Mouse (Mus musculus) liver, adult 2 months (tissue): ENCODE data around the gene Dupd1.

Experiments
- CTCF ChIP-seq: fragments of 200-500 bp; IDR thresholded peaks from 2 replicates; pipeline ENCODE4 v1.5.1; 2011; ENCODE audit warnings: low read depth, low read length, control low read depth
- POLR2A ChIP-seq: fragments of 200-500 bp; IDR thresholded peaks from 2 replicates; pipeline ENCODE4 v1.6.1; 2011; ENCODE audit warnings: low read length, control low read depth; ENCODE audit not compliant: insufficient read depth; ENCODE audit errors: extremely low read depth

DNA sequence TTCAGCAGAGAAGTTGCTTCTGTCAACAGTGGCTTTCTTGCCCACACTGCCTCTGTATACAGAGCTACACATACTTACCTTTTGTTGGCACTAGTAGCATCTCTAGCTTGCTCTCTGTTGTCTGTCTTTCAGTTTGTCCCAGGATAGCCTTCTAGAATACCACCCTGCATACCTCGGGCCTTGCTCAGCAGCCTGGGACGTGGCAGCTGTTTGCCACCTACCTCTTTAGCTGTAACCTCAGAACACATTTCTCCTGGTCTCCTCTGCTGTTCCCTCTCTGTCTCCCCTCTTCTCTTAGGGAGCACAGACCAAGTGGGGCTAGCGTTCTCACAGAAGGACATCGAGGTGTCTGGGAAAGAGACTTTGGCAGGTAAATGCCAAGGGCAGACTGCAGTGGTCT lies 28.1 kb upstream of the Dupd1 start:
- no peak for TF ChIP-seq POLR2A
- TF ChIP-seq CTCF, result no peak
